Mouse (Mus musculus) C2C12 (cell line): ENCODE data around the gene Ralgps2. TPM values are rescaled to one million over a fixed set of nuclear protein-coding genes. Genes with fewer than 3 reads are reported as not detected.

Experiments
- H3K27me3 ChIP-seq: one replicate; pipeline ENCODE4 v1.6.1; 2011; ENCODE audit not compliant: control insufficient read depth, insufficient read depth, insufficient read length
- H3K36me3 ChIP-seq: one replicate; pipeline ENCODE4 v1.6.1; 2011; ENCODE audit not compliant: control insufficient read depth, insufficient read depth
- H3K4me3 ChIP-seq: one replicate; pipeline ENCODE4 v1.5.1; 2011; ENCODE audit warnings: mild to moderate bottlenecking, control low read depth; ENCODE audit not compliant: poor library complexity, insufficient read depth, severe bottlenecking
- H3K79me2 ChIP-seq: one replicate; pipeline ENCODE4 v1.6.1; 2011; ENCODE audit not compliant: control insufficient read depth, insufficient read depth
- H3K79me3 ChIP-seq: one replicate; pipeline ENCODE4 v1.6.1; 2011; ENCODE audit warnings: low read depth, control low read depth
- H3ac ChIP-seq: one replicate; pipeline ENCODE3; 2011; ENCODE audit warnings: low read depth; ENCODE audit not compliant: control insufficient read depth, insufficient read length
- CEBPB ChIP-seq: IDR thresholded peaks from one replicate; pipeline ENCODE4 v1.6.1; 2011; ENCODE audit warnings: low read depth, mild to moderate bottlenecking, control low read depth, moderate library complexity
- CTCF ChIP-seq: IDR thresholded peaks from one replicate; pipeline ENCODE4 v1.5.1; 2011; ENCODE audit not compliant: control insufficient read depth, insufficient read depth, insufficient read length
- FOSL1 ChIP-seq: IDR thresholded peaks from one replicate; pipeline ENCODE4 v1.8.0; 2011; ENCODE audit warnings: mild to moderate bottlenecking, low read length; ENCODE audit not compliant: poor library complexity, insufficient read depth, severe bottlenecking
- MAX ChIP-seq: IDR thresholded peaks from one replicate; pipeline ENCODE4 v1.6.1; 2011; ENCODE audit warnings: mild to moderate bottlenecking, control low read depth
- MYOD1 ChIP-seq: IDR thresholded peaks from one replicate; pipeline ENCODE4 v1.6.1; 2011; ENCODE audit warnings: low read depth; ENCODE audit not compliant: control insufficient read depth, insufficient read length
- MYOG ChIP-seq: IDR thresholded peaks from one replicate; pipeline ENCODE4 v1.6.1; 2011; ENCODE audit not compliant: control insufficient read depth, insufficient read length; ENCODE audit errors: extremely low read depth
- USF1 ChIP-seq: IDR thresholded peaks from one replicate; pipeline ENCODE4 v1.6.1; 2011; ENCODE audit warnings: low read depth, mild to moderate bottlenecking, control low read depth, moderate library complexity
- polyA plus RNA-seq: library from polyadenylated mRNA; unstranded; fragments of >200 nt; fragmentation: generic; extraction: Trizol; gene quantifications from one replicate; pipeline ENCODE4 v1.2.1, GENCODE M21; 2012; ENCODE audit warnings: missing spikeins

Gene Ralgps2
- polyA plus RNA-seq, 1 experiment: 6.4 TPM

DNA sequence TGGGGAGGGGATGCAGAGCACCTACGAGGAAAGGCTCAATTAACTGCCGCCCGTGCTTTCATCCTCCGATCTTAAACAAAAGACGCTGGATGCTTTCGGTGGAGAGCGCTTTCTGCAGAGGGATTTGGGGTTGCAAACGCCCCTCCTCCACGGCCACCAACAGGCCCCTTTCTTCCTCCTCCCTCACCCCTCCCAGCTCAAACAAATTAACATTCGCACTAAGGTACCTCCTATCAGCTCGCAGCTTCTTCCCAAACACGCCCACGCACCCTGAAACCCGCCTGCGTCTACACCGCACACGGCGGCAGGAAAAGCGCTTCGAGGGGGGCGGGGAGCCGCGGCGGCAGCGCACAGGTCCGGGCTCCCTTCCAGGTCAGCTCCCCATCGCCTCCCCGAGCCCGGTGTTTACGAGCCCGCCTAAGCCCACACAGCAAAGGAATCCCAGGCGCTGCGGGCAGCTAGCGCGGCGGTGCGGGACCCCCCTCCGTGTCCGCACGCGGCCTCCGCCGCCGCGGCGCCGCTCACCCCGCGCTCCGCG lies 652 bp downstream of the Ralgps2 start:
- TF ChIP-seq MYOD1 (no peak), CEBPB (no peak), FOSL1 (no peak), CTCF (no peak), MAX (peak; percentile 23), MYOG (no peak)
- peak overlapping the region; percentile 82 for H3ac ChIP-seq
- no peaks in the 10 kb centered on the region for H3K79me3 ChIP-seq
- no peaks in the 10 kb centered on the region for H3K36me3 ChIP-seq
- peak overlapping the region; percentile 60 for H3K4me3 ChIP-seq
- H3K27me3 ChIP-seq: no peaks in the 10 kb centered on the region
- H3K79me2 ChIP-seq: no peaks in the 10 kb centered on the region

DNA sequence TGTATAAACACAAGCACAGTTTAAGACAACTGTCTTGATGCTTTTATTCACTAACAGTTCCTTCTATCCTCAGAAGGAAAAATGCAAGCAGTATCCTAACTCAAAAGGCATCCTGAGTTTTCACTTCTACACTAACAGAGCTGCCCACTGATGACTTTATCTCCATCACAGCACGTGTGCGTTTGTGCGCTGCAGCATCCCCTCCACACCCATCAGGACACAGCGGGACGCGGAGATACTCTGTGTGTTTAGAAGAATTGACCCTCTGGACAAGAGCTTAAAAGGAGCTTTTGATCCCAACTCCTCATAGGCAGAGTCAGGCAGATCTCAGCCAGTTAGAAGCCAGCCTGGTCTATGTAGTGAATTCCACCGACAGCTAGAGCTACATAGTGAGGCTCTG lies 2.0 kb downstream of the Ralgps2 start:
- no peak for TF ChIP-seq MYOD1
- TF ChIP-seq CEBPB: no peak
- no peak for TF ChIP-seq USF1
- no peak for TF ChIP-seq MYOG
- no peak for TF ChIP-seq MAX
- TF ChIP-seq FOSL1: no peak
- no peak for TF ChIP-seq CTCF

DNA sequence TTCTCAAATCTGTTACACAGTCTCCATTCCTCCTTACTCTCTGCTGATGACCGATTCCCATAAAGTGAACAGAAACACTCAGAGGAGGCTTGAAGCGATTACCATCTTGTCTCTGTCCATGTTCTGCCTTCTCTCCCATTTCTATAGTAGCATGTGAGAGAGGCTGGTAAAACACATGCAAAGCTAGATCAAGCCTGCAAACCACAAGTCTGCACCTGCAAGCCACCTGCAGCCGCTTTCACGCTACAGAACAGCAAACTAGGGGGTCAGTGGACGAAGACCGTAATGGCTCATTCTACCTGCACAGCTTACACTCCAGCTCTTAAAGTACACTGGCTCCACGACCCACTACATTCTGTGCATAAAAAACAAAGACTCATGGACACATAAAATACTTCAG lies 5.7 kb downstream of the Ralgps2 start:
- Histone ChIP-seq H3K79me3 (no peaks in the 10 kb centered on the region), H3K27me3 (no peaks in the 10 kb centered on the region), H3K4me3 (no peak overlapping the region), H3ac (no peak overlapping the region), H3K36me3 (no peaks in the 10 kb centered on the region), H3K79me2 (no peaks in the 10 kb centered on the region)
- TF ChIP-seq USF1 (no peak), MYOD1 (no peak), MYOG (no peak), MAX (no peak), CEBPB (no peak), FOSL1 (no peak), CTCF (no peak)

More for the DNA sequence above, 2.0 kb downstream of the Ralgps2 start:
- no peaks in the 10 kb centered on the region for H3K27me3 ChIP-seq
- no peak overlapping the region for H3ac ChIP-seq
- H3K79me2 ChIP-seq: no peaks in the 10 kb centered on the region
- H3K79me3 ChIP-seq: no peaks in the 10 kb centered on the region
- no peaks in the 10 kb centered on the region for H3K36me3 ChIP-seq
- H3K4me3 ChIP-seq: no peak overlapping the region

DNA sequence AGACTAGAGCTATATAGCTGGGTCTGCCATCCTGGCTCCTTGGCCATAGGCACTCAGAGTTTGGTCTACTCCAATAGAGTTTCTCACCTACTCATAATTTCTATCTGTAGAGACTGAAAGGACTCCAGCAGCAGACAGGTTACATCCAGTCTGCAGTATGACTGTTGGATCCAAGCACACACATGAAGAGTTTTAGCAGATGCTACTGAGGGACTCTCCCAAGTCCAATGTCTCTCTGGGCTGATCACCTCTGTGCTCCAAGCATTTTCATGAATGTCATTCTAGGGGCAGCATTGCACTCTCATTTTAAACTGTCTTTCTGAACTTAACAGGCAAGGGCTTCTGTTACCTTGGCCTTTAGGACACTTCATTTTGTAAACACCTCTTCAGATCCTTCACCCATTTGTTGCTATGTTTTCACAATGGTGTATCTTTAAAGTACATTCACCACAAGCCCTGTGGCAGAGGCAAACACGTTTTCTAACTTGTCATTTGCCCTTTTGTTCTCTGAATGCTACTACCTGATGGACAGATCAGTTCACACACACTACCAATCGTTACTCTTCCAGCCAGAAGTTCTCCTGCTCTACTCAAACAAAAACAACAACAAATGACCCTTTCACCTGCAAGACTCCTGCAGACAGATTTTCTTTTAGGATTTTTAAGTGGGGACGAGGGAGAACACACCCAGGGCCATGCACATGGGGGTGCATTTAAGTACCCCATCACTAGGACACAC lies 7.2 kb downstream of the Ralgps2 start:
- Histone ChIP-seq H3K4me3 (no peak overlapping the region), H3K27me3 (no peaks in the 10 kb centered on the region), H3K79me3 (no peaks in the 10 kb centered on the region), H3K36me3 (no peaks in the 10 kb centered on the region), H3K79me2 (no peaks in the 10 kb centered on the region), H3ac (no peak overlapping the region)
- TF ChIP-seq MYOG: no peak
- no peak for TF ChIP-seq FOSL1
- no peak for TF ChIP-seq MYOD1
- TF ChIP-seq USF1: no peak
- no peak for TF ChIP-seq CTCF
- TF ChIP-seq CEBPB: no peak
- no peak for TF ChIP-seq MAX

DNA sequence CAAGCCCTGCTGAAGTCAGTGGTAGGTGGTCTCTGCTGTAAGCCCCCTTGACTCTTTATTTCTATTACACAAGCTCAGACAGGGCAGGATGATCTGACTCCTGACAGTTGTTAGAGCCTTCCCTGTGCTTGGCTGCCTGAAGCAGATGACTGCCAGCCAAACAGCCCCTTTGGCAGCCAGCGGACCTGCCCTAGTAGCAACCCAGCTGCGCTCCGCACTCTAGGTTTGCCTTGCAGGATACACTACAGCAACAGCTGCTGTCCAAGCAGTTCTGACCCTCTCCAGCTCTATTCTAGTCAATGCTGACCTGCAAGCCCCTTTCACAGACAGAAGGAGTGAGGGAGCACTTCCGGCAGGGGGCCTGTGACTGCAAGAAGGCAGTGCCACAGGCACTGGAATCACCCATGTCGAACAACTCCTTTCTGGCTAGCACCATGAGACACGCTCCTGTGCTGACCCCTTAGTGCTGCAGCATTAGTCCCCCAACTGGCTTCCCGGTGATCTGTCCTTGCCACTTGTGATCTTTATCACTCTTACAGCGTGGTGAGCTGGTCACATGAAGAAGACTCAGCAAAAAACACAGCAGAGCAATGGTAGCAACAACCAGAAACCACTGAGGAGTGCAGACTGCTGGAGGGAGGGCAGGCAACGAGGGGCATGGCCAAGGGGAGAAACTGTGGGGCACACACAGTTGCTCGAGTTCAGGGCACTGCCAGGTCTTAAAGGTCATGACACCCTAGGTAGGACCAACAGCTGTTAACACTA lies 8.1 kb downstream of the Ralgps2 start:
- TF ChIP-seq USF1: no peak
- no peak for TF ChIP-seq MYOG
- TF ChIP-seq CTCF: no peak
- Histone ChIP-seq H3K36me3 (no peaks in the 10 kb centered on the region), H3K27me3 (no peaks in the 10 kb centered on the region), H3K79me3 (no peaks in the 10 kb centered on the region), H3K79me2 (no peaks in the 10 kb centered on the region), H3ac (no peak overlapping the region), H3K4me3 (no peak overlapping the region)

DNA sequence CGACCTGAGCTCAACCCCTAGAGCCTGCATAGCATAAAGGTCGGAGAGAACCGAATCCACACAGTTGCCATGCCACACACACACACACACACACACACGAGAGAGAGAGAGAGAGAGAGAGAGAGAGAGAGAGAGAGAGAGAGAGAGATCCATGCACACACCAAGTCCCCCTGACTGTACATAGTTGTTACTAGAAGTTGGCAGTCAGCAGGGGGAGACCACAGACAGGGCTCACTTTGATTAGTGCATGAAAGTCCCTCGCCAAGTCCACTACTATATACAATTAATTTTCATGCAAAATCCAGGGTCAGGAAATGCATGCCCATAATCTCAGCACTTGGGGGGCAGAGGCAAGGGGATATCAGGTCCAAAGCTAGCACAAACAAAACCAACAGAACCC lies 9.2 kb downstream of the Ralgps2 start:
- no peak overlapping the region for H3ac ChIP-seq
- H3K36me3 ChIP-seq: no peaks in the 10 kb centered on the region
- no peaks in the 10 kb centered on the region for H3K79me3 ChIP-seq
- TF ChIP-seq CTCF (no peak), MYOG (no peak), USF1 (no peak), MYOD1 (no peak), FOSL1 (no peak), CEBPB (no peak), MAX (no peak)
- no peaks in the 10 kb centered on the region for H3K79me2 ChIP-seq
- H3K27me3 ChIP-seq: no peaks in the 10 kb centered on the region
- H3K4me3 ChIP-seq: no peak overlapping the region
